Mouse (Mus musculus) intestine, embryonic 15.5 days (tissue): Measurements from ENCODE around the gene Mrpl51. TPM values are rescaled to one million over a fixed set of nuclear protein-coding genes. Genes with fewer than 3 reads are reported as not detected.

Experiments
- ATAC-seq: fragments of 200-750 bp; cut with Nextera tagmentation; 2 replicates; pipeline ENCODE4 v1.8.0; 2017; ENCODE audit warnings: moderate TSS enrichment, moderate library complexity
- H3K27ac ChIP-seq: fragments of 300-500 bp; sonication (generic); 2 replicates; pipeline ENCODE4 v1.5.1; 2015; ENCODE audit warnings: mild to moderate bottlenecking, inconsistent platforms
- H3K27me3 ChIP-seq: fragments of 300-500 bp; sonication (generic); replicated peaks from 2 replicates; pipeline ENCODE4 v1.6.1; 2015; ENCODE audit warnings: inconsistent platforms
- H3K36me3 ChIP-seq: fragments of 300-500 bp; sonication (generic); 2 replicates; pipeline ENCODE4 v1.6.1; 2015; ENCODE audit warnings: inconsistent platforms
- H3K4me1 ChIP-seq: fragments of 300-500 bp; sonication (generic); replicated peaks from 2 replicates; pipeline ENCODE4 v1.6.1; 2015; ENCODE audit warnings: inconsistent platforms
- H3K4me2 ChIP-seq: fragments of 300-500 bp; sonication (generic); replicated peaks from 2 replicates; pipeline ENCODE4 v1.6.1; 2015; ENCODE audit warnings: mild to moderate bottlenecking, inconsistent platforms
- H3K4me3 ChIP-seq: fragments of 300-500 bp; sonication (generic); replicated peaks from 2 replicates; pipeline ENCODE4 v1.5.1; 2015; ENCODE audit warnings: inconsistent platforms
- H3K9ac ChIP-seq: fragments of 300-500 bp; sonication (generic); 2 replicates; pipeline ENCODE4 v1.6.1; 2015; ENCODE audit warnings: inconsistent platforms
- H3K9me3 ChIP-seq: fragments of 300-500 bp; sonication (generic); 2 replicates; pipeline ENCODE4 v1.6.1; 2016; ENCODE audit warnings: inconsistent platforms
- WGBS: fragments of 180-500 bp; shearing (Covaris S2); methylation state at CpG from one replicate; pipeline ENCODE4 v1.1.7; 2015; 5-methylcytosine and 5-hydroxymethylcytosine counted together
- polyA plus RNA-seq: library from polyadenylated mRNA; unstranded; fragments of >200 nt; fragmentation: Nextera tagmentation; extraction: Ambion mirVana; gene quantifications from 2 replicates; pipeline ENCODE4 v1.2.1, GENCODE M21; 2015

Gene Mrpl51
- polyA plus RNA-seq, 1 experiment from 2014 or later: 267 TPM

DNA sequence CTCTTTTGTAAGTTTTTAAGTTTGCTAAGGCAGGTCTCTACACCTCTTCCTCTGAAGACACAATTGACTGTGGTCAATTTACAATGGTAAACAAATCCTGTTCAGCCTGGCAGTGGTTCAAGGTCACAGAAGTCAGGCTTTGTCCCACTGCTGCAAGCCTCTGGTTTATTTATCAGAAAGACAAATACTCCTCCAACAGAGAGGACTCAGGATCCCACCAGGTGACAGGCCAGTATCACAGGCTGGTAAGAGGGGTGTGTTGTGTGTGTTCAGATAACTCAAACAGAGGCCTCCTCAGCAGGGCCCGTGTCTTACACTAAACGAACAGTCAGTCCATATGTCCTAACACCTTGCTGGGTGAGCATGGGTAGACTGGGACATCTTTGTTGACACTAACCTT is 19.1 kb upstream of the Mrpl51 start:
- no peak overlapping the region for H3K4me3 ChIP-seq
- H3K9me3 ChIP-seq: no peaks in the 10 kb centered on the region
- H3K4me2 ChIP-seq: no peak overlapping the region
- ATAC-seq: no peak
- H3K9ac ChIP-seq: no peak overlapping the region
- no peak overlapping the region for H3K27ac ChIP-seq
- peaks cover 82% of the 10 kb centered on the region for H3K36me3 ChIP-seq
- peaks cover 9% of the 10 kb centered on the region for H3K4me1 ChIP-seq
- WGBS: 57% methylated on average over 2 of the region's 2 CpGs
- no peaks in the 10 kb centered on the region for H3K27me3 ChIP-seq

- no peak overlapping the region for H3K9ac ChIP-seq
- no peaks in the 10 kb centered on the region for H3K9me3 ChIP-seq
- no peak overlapping the region for H3K4me3 ChIP-seq
- no peak overlapping the region for H3K27ac ChIP-seq
- 92% methylated on average over 7 of the region's 7 CpGs for WGBS
- ATAC-seq: no peak
- H3K4me2 ChIP-seq: no peak overlapping the region
- H3K4me1 ChIP-seq: peaks cover 1% of the 10 kb centered on the region; the same call in 1 of the 2 replicates
- H3K27me3 ChIP-seq: no peaks in the 10 kb centered on the region
- H3K36me3 ChIP-seq: peaks cover 83% of the 10 kb centered on the region
These were observed 18.3 kb upstream of the Mrpl51 start for GRCm38 (mm10) chr6:125173256-125173655.

GRCm38 (mm10) chr6:125175469-125175868 is 16.1 kb upstream of the Mrpl51 start:
- H3K27me3 ChIP-seq: no peaks in the 10 kb centered on the region
- H3K27ac ChIP-seq: no peak overlapping the region
- no peaks in the 10 kb centered on the region for H3K4me1 ChIP-seq
- peaks cover 81% of the 10 kb centered on the region for H3K36me3 ChIP-seq
- H3K9ac ChIP-seq: no peak overlapping the region
- no peak overlapping the region for H3K4me3 ChIP-seq
- no peak overlapping the region for H3K4me2 ChIP-seq
- no peaks in the 10 kb centered on the region for H3K9me3 ChIP-seq
- no peak for ATAC-seq
- 83% methylated on average over 5 of the region's 5 CpGs for WGBS

- H3K4me2 ChIP-seq: no peak overlapping the region
- no peaks in the 10 kb centered on the region for H3K4me1 ChIP-seq
- H3K36me3 ChIP-seq: peaks cover 76% of the 10 kb centered on the region
- H3K27me3 ChIP-seq: no peaks in the 10 kb centered on the region
- no peak overlapping the region for H3K27ac ChIP-seq
- WGBS: 86% methylated on average over 7 of the region's 7 CpGs
- H3K4me3 ChIP-seq: no peak overlapping the region
- ATAC-seq: no peak
- H3K9me3 ChIP-seq: no peaks in the 10 kb centered on the region
- no peak overlapping the region for H3K9ac ChIP-seq
These were observed 12.0 kb upstream of the Mrpl51 start for GRCm38 (mm10) chr6:125179601-125180000.

DNA sequence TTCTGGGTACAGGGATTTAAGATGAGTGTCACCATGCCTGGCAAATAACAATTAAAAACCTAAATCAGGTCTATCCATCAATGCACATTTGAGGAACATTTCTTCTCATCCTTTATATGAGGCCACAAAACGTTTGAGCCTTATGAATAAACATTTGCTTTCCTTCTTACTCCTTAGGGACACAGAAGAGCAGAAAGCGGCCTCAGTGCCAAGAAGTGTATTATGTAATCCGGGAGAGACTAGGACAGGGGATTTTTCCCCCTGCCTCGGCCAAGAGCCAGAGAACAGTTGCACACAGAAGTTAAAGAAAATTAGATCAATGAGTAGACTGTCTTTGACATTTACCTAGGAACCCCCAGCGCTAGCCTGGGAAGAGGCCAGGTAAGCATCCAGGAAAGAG is 9.5 kb upstream of the Mrpl51 start:
- no peaks in the 10 kb centered on the region for H3K9me3 ChIP-seq
- H3K36me3 ChIP-seq: peaks cover 77% of the 10 kb centered on the region
- H3K4me3 ChIP-seq: no peak overlapping the region
- 84% methylated on average over 5 of the region's 5 CpGs for WGBS
- no peaks in the 10 kb centered on the region for H3K4me1 ChIP-seq
- no peak overlapping the region for H3K4me2 ChIP-seq
- no peaks in the 10 kb centered on the region for H3K27me3 ChIP-seq
- no peak for ATAC-seq
- H3K27ac ChIP-seq: no peak overlapping the region
- H3K9ac ChIP-seq: no peak overlapping the region

- Histone ChIP-seq H3K9ac (no peak overlapping the region), H3K27me3 (no peaks in the 10 kb centered on the region), H3K4me1 (no peaks in the 10 kb centered on the region), H3K36me3 (peaks cover 62% of the 10 kb centered on the region), H3K4me2 (no peak overlapping the region), H3K4me3 (no peak overlapping the region), H3K27ac (no peak overlapping the region), H3K9me3 (no peaks in the 10 kb centered on the region)
- 94% methylated on average over 10 of the region's 10 CpGs for WGBS
- ATAC-seq: no peak
These were observed 5.4 kb upstream of the Mrpl51 start for GRCm38 (mm10) chr6:125186203-125186602.

- H3K9me3 ChIP-seq: no peaks in the 10 kb centered on the region
- H3K27ac ChIP-seq: peak overlapping the region; percentile 100
- peak overlapping the region; percentile 70 for H3K4me3 ChIP-seq
- no peak for ATAC-seq
- no peaks in the 10 kb centered on the region for H3K27me3 ChIP-seq
- H3K36me3 ChIP-seq: peaks cover 31% of the 10 kb centered on the region
- peak overlapping the region; percentile 67 for H3K9ac ChIP-seq
- H3K4me2 ChIP-seq: peak overlapping the region; percentile 52
- no peaks in the 10 kb centered on the region; the same call in 1 of the 2 replicates for H3K4me1 ChIP-seq
These were observed 785 bp upstream of the Mrpl51 start for GRCm38 (mm10) chr6:125190816-125191215.

DNA sequence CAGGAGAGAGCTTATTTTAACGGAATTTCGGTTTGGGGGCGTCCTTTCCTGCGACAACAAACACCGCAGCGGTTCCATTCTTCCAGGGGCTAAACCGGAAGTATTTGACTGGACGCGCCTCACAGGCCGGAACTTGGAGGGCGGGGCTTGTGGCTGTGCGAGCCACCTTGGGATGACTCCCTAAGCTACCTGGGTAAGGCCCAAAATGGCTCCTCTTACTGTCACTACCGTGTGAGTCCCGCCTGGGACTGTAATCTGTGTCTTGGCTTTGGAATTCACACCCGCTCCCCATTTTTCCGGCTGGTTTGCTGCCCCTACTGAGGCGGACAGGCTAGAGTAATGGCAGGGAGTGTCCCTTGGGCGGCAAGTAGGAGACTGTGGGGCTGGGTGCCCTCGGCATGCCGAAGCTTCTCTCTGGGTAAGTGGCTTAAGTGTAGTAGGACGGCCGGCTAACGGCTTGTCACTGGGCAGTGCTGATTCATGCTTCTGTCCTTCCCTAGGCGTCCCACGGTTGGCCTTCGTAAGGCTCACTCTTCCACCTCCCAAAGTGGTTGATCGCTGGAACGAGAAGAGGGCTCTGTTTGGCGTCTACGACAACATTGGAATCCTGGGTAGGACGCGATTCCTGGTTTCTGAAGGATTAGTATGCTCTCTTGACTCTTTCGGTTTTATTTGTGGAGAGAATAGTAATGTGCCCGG is 564 bp downstream of the Mrpl51 start:
- no peaks in the 10 kb centered on the region for H3K27me3 ChIP-seq
- peak overlapping the region; percentile 70 for H3K4me3 ChIP-seq
- peak overlapping the region; percentile 71 for H3K4me2 ChIP-seq
- H3K9me3 ChIP-seq: no peaks in the 10 kb centered on the region
- ATAC-seq: peak; percentile 96
- under 1% methylated on average over 34 of the region's 34 CpGs for WGBS
- peak overlapping the region; percentile 100 for H3K27ac ChIP-seq
- H3K4me1 ChIP-seq: no peaks in the 10 kb centered on the region; the same call in 1 of the 2 replicates
- peaks cover 18% of the 10 kb centered on the region; the same call in 1 of the 2 replicates for H3K36me3 ChIP-seq
- peak overlapping the region; percentile 72 for H3K9ac ChIP-seq

GRCm38 (mm10) chr6:125192841-125193240 is 1.2 kb downstream of the Mrpl51 start:
- ATAC-seq: no peak
- WGBS: 36% methylated on average over 5 of the region's 5 CpGs
- peak overlapping the region; percentile 100; the same call in 1 of the 2 replicates for H3K27ac ChIP-seq

GRCm38 (mm10) chr6:125193390-125193789 is 1.8 kb downstream of the Mrpl51 start:
- ATAC-seq: no peak
- no peak overlapping the region for H3K9ac ChIP-seq
- WGBS: 59% methylated on average over 7 of the region's 7 CpGs
- no peaks in the 10 kb centered on the region; the same call in 1 of the 2 replicates for H3K4me1 ChIP-seq
- H3K4me2 ChIP-seq: no peak overlapping the region
- no peaks in the 10 kb centered on the region for H3K27me3 ChIP-seq
- H3K9me3 ChIP-seq: no peaks in the 10 kb centered on the region
- no peak overlapping the region for H3K27ac ChIP-seq
- H3K4me3 ChIP-seq: no peak overlapping the region
- H3K36me3 ChIP-seq: peaks cover 10% of the 10 kb centered on the region; the same call in 1 of the 2 replicates

More at GRCm38 (mm10) chr6:125192841-125193240, 1.2 kb downstream of the Mrpl51 start:
- peak overlapping the region; percentile 71 for H3K4me2 ChIP-seq
- no peaks in the 10 kb centered on the region; the same call in 1 of the 2 replicates for H3K4me1 ChIP-seq
- peaks cover 14% of the 10 kb centered on the region; the same call in 1 of the 2 replicates for H3K36me3 ChIP-seq
- H3K9me3 ChIP-seq: no peaks in the 10 kb centered on the region
- no peaks in the 10 kb centered on the region for H3K27me3 ChIP-seq
- H3K4me3 ChIP-seq: peak overlapping the region; percentile 70
- H3K9ac ChIP-seq: peak overlapping the region; percentile 72

DNA sequence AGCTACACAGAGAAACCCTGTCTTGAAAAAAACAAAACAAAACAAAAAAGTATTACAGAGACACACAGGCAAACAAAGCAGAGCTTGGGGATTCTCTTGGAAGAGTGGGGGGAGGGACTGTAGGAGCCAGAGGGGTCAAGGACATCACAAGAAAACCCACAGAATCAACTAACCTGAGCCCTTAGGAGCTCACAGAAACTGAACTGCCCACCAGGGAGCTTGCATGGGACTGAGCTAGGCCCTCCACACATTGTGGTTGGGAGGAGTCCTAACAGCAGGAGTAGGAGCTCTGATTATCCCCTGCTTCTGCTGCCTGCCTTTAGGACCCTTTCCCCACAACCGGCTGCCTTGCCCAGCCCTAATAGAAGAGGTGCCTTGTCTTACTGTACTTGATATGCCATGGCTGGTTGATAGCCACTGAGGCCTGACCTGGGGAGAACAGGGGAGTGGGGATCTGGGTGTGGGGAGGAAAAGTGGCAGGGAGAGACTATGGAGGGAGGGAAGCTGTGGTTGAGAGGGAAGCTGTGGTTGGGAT is 4.0 kb downstream of the Mrpl51 start:
- no peak overlapping the region for H3K4me2 ChIP-seq
- 26% methylated on average over 1 of the region's 1 CpGs for WGBS
- H3K36me3 ChIP-seq: no peaks in the 10 kb centered on the region
- no peaks in the 10 kb centered on the region; the same call in 1 of the 2 replicates for H3K4me1 ChIP-seq
- H3K27ac ChIP-seq: no peak overlapping the region
- ATAC-seq: no peak
- H3K4me3 ChIP-seq: no peak overlapping the region
- H3K27me3 ChIP-seq: no peaks in the 10 kb centered on the region
- H3K9me3 ChIP-seq: no peaks in the 10 kb centered on the region
- no peak overlapping the region for H3K9ac ChIP-seq

GRCm38 (mm10) chr6:125196301-125196700 is 4.7 kb downstream of the Mrpl51 start:
- Histone ChIP-seq H3K4me1 (no peaks in the 10 kb centered on the region; the same call in 1 of the 2 replicates), H3K4me2 (no peak overlapping the region), H3K4me3 (no peak overlapping the region), H3K9ac (no peak overlapping the region), H3K36me3 (no peaks in the 10 kb centered on the region), H3K9me3 (no peaks in the 10 kb centered on the region), H3K27ac (no peak overlapping the region), H3K27me3 (no peaks in the 10 kb centered on the region)
- ATAC-seq: no peak
- WGBS: 80% methylated on average over 3 of the region's 3 CpGs

DNA sequence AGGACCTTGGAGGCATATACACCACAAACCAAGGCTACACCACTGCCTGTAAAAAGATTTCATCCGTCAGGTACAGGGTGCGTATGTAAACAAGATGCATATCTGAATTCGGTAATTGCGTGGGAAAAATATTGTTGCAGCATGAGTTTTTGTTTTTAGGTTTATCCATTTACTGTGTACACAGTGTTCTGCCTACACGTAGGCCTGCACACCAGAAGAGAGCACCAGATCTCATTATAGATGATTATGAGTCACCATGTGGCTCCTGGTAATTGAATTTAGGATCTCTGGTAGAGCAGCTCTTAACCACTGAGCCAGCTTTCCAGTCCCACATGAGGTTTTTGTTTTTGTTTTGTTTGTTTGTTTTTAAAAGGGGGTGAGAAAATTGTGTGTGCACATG is 5.6 kb downstream of the Mrpl51 start:
- no peak overlapping the region for H3K4me2 ChIP-seq

More for the DNA sequence above, 5.6 kb downstream of the Mrpl51 start:
- no peaks in the 10 kb centered on the region; the same call in 1 of the 2 replicates for H3K4me1 ChIP-seq
- no peak overlapping the region for H3K27ac ChIP-seq
- no peak overlapping the region for H3K9ac ChIP-seq
- H3K4me3 ChIP-seq: no peak overlapping the region
- 83% methylated on average over 5 of the region's 5 CpGs for WGBS
- no peak for ATAC-seq
- no peaks in the 10 kb centered on the region for H3K36me3 ChIP-seq
- no peaks in the 10 kb centered on the region for H3K9me3 ChIP-seq
- no peaks in the 10 kb centered on the region for H3K27me3 ChIP-seq
